Mouse (Mus musculus) cerebellum, adult 2 months (tissue): ENCODE measurements around the gene Lsm7.

ENCODE experiments used
- CTCF ChIP-seq: fragments of 200-500 bp; IDR thresholded peaks from 2 replicates; pipeline ENCODE4 v1.5.1; 2011; ENCODE audit warnings: low read depth, mild to moderate bottlenecking, control low read depth, low read length, moderate library complexity, borderline replicate concordance; ENCODE audit not compliant: insufficient read depth
- POLR2A ChIP-seq: fragments of 200-500 bp; IDR thresholded peaks from 2 replicates; pipeline ENCODE4 v1.6.1; 2011; ENCODE audit warnings: low read length, control low read depth, borderline replicate concordance; ENCODE audit not compliant: insufficient read depth

DNA sequence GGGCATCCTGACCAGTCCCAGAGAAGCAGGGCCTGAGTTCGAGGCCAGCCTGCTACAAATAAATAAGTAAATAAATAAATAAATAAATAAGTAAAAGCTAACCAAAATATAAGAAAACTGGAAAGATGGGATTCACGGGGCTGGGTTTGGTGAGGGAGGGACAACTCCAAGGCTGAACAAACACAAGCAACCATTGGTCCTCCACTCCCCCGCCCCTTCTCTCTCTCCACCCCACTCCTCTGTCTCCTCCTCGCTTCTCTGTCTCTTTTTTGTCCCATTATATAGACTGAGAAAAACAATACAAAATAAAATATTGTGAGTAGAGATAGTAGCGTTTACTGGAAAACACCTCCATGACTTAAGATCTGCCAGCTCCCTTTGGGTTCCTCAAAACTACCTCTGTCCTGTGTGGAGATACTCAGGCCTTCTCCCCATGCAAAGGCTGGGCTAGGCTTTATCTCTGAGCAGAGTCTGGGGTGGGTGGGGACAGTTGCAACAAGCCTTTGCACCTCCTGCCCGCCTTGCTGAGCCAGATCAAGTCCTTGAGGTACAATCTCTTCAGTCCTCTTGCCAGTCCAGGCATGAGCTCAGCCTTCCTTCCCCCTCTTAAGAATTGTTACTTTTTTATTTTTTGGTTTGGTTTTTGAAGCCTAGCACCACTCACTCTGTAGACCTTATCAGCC lies 36.3 kb downstream of the Lsm7 start:
- TF ChIP-seq CTCF = no peak
- no peak for TF ChIP-seq POLR2A
